Mouse (Mus musculus): ENCODE data around the gene Smc1b. TPM values are rescaled to one million over a fixed set of nuclear protein-coding genes. Genes with fewer than 3 reads are reported as not detected.
"Not testable (repeated sequence)": the region's sequence is repeated elsewhere in the genome, so short reads cannot be mapped to it uniquely, and the experiment has no call there.

Smc1b gene
- polyA plus RNA-seq, 1 experiment from 2014 or later: not detected

GRCm38 (mm10) chr15:85031866-85032265 lies 99.9 kb downstream of the Smc1b start:
- Histone ChIP-seq H3K4me3 (ENCODE audit: low read depth, low read length) (no peak overlapping the region), H3K27me3 (replicated peaks; ENCODE audit: insufficient read depth, low read length) (no peaks in the 10 kb centered on the region), H3K9ac (replicated peaks; ENCODE audit: low read depth) (no peak overlapping the region), H3K9me3 (ENCODE audit: low read length) (no peaks in the 10 kb centered on the region), H3K4me1 (ENCODE audit: insufficient read depth, low read depth, low read length) (peaks cover 3% of the 10 kb centered on the region; the same call in 1 of the 2 replicates), H3K36me3 (ENCODE audit: insufficient read depth, low read length) (no peaks in the 10 kb centered on the region), H3K27ac (ENCODE audit: low read length) (no peak overlapping the region), H3K4me2 (replicated peaks; ENCODE audit: low read depth, low read length) (no peak overlapping the region)
- no peak for ATAC-seq
- no peak for DNase-seq (ENCODE audit: low spot score)
- 28% methylated on average over 3 of the region's 3 CpGs for WGBS
- no peak for TF ChIP-seq EP300 (IDR thresholded peaks at IDR 0.05)
- no peak for TF ChIP-seq CTCF (IDR thresholded peaks at IDR 0.05)

DNA sequence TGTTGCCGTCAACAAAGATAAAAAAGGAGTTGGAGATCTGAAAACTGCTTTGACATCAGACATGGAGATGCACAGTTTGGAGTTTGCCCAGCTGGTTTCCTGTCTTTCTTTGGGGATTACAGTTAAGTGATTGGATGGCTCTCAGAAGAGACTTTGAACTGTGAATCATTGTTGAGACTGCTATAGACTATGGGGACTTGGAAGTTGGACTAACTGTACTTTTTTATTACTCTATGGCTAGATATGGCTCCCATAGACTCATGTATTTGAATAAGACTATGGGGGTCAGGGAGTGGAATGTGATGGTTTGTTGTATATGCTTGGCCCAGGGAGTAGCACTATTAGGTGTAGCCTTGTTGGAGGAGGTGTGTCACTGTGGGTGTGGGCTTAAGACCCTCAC lies 101.1 kb downstream of the Smc1b start:
- ATAC-seq; H3K4me3 ChIP-seq (ENCODE audit: low read depth, low read length): not testable (repeated sequence)
- 60% methylated on average over 1 of the region's 1 CpGs for WGBS

DNA sequence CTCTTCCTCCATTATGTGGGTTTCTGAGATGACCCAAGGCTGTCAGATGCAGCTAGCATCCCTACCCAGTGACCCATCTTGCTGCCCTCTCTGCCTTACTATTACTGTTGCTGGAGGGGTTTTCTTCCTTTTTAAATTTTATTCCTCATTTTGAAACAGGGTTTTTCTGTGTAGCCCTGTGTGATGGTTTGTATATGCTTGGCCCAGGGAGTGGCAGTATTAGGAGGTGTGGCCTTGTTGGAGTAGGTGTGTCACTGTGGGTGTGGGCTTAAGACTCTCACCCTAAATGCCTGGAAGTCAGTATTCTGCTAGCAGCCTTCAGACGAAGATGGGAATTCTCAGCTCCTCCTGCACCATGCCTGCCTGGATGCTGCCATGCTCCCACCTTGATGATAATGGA lies 103.1 kb downstream of the Smc1b start, which contains the start of gene Fam118a:
Fam118a (plus strand) TSS at position 301 of the 400 bp plus-strand sequence.
- not testable (repeated sequence) for H3K9ac ChIP-seq (replicated peaks; ENCODE audit: low read depth); H3K27ac ChIP-seq (ENCODE audit: low read length); ATAC-seq; DNase-seq (ENCODE audit: low spot score); H3K4me1 ChIP-seq (ENCODE audit: insufficient read depth, low read depth, low read length); H3K36me3 ChIP-seq (ENCODE audit: insufficient read depth, low read length); H3K27me3 ChIP-seq (replicated peaks; ENCODE audit: insufficient read depth, low read length); H3K9me3 ChIP-seq (ENCODE audit: low read length); H3K4me2 ChIP-seq (replicated peaks; ENCODE audit: low read depth, low read length); H3K4me3 ChIP-seq (ENCODE audit: low read depth, low read length)
- 33% methylated on average over 1 of the region's 1 CpGs for WGBS

More for the DNA sequence above, 101.1 kb downstream of the Smc1b start:
- not testable (repeated sequence) for H3K27me3 ChIP-seq (replicated peaks; ENCODE audit: insufficient read depth, low read length); DNase-seq (ENCODE audit: low spot score); H3K36me3 ChIP-seq (ENCODE audit: insufficient read depth, low read length); H3K4me2 ChIP-seq (replicated peaks; ENCODE audit: low read depth, low read length); H3K9ac ChIP-seq (replicated peaks; ENCODE audit: low read depth); H3K27ac ChIP-seq (ENCODE audit: low read length); H3K4me1 ChIP-seq (ENCODE audit: insufficient read depth, low read depth, low read length); H3K9me3 ChIP-seq (ENCODE audit: low read length)

GRCm38 (mm10) chr15:85027740-85028139 lies 104.0 kb downstream of the Smc1b start:
- H3K9me3 ChIP-seq (ENCODE audit: low read length): no peaks in the 10 kb centered on the region
- ATAC-seq (no peak), DNase-seq (ENCODE audit: low spot score) (no peak)
- no peak overlapping the region for H3K4me2 ChIP-seq (replicated peaks; ENCODE audit: low read depth, low read length)
- no peak overlapping the region for H3K4me3 ChIP-seq (ENCODE audit: low read depth, low read length)
- 42% methylated on average over 4 of the region's 4 CpGs for WGBS
- H3K9ac ChIP-seq (replicated peaks; ENCODE audit: low read depth): no peak overlapping the region
- no peaks in the 10 kb centered on the region for H3K36me3 ChIP-seq (ENCODE audit: insufficient read depth, low read length)
- no peak overlapping the region for H3K27ac ChIP-seq (ENCODE audit: low read length)
- no peak for TF ChIP-seq CTCF (IDR thresholded peaks at IDR 0.05)
- TF ChIP-seq EP300 (IDR thresholded peaks at IDR 0.05): no peak
- H3K4me1 ChIP-seq (ENCODE audit: insufficient read depth, low read depth, low read length): no peaks in the 10 kb centered on the region
- H3K27me3 ChIP-seq (replicated peaks; ENCODE audit: insufficient read depth, low read length): no peaks in the 10 kb centered on the region

DNA sequence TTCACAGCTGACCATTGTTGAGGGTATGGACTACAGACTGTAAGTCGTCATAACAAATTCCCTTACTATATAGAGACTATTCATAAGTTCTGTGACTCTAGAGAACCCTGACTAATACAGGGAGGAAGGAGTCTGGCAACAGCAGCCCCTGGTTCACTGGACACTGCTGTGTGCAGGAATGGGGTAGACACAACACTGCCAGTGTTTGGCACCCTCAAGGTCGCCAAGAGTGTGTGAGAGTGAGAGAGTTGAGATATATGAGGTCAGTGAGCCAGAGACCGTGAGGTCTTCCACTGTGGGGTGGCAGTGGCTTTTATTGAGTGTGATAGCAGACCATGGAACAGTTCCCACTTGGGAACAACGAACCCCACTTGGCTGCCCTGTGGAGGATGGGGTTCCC lies 105.6 kb downstream of the Smc1b start:
- DNase-seq (ENCODE audit: low spot score): no peak
- Histone ChIP-seq H3K36me3 (ENCODE audit: insufficient read depth, low read length) (no peaks in the 10 kb centered on the region), H3K9ac (replicated peaks; ENCODE audit: low read depth) (no peak overlapping the region), H3K4me2 (replicated peaks; ENCODE audit: low read depth, low read length) (no peak overlapping the region), H3K9me3 (ENCODE audit: low read length) (no peaks in the 10 kb centered on the region), H3K27ac (ENCODE audit: low read length) (no peak overlapping the region), H3K4me3 (ENCODE audit: low read depth, low read length) (no peak overlapping the region), H3K27me3 (replicated peaks; ENCODE audit: insufficient read depth, low read length) (no peaks in the 10 kb centered on the region), H3K4me1 (ENCODE audit: insufficient read depth, low read depth, low read length) (no peaks in the 10 kb centered on the region)
- peak; percentile 28 for ATAC-seq
- WGBS: 74% methylated on average over 4 of the region's 4 CpGs
- TF ChIP-seq EP300 (IDR thresholded peaks at IDR 0.05) (no peak), CTCF (IDR thresholded peaks at IDR 0.05) (no peak)

GRCm38 (mm10) chr15:85022211-85022610 lies 109.6 kb downstream of the Smc1b start:
- DNase-seq (ENCODE audit: low spot score) (no peak), ATAC-seq (peak; percentile 47)
- Histone ChIP-seq H3K27ac (ENCODE audit: low read length) (no peak overlapping the region), H3K9ac (replicated peaks; ENCODE audit: low read depth) (no peak overlapping the region), H3K4me2 (replicated peaks; ENCODE audit: low read depth, low read length) (no peak overlapping the region), H3K27me3 (replicated peaks; ENCODE audit: insufficient read depth, low read length) (no peaks in the 10 kb centered on the region), H3K36me3 (ENCODE audit: insufficient read depth, low read length) (no peaks in the 10 kb centered on the region), H3K9me3 (ENCODE audit: low read length) (no peaks in the 10 kb centered on the region), H3K4me1 (ENCODE audit: insufficient read depth, low read depth, low read length) (no peaks in the 10 kb centered on the region), H3K4me3 (ENCODE audit: low read depth, low read length) (no peak overlapping the region)
- 63% methylated on average over 4 of the region's 4 CpGs for WGBS
- TF ChIP-seq CTCF (IDR thresholded peaks at IDR 0.05): no peak
